Mouse (Mus musculus) adrenal gland (tissue): ENCODE data around the gene Mrpl55.

Experiments
- intact Hi-C: fragments of 180-260 bp; cut with DNase I; formaldehyde crosslinking; loops from one replicate; pipeline ENCODE4 v1.15.1; 2025

Gene Mrpl55

DNA sequence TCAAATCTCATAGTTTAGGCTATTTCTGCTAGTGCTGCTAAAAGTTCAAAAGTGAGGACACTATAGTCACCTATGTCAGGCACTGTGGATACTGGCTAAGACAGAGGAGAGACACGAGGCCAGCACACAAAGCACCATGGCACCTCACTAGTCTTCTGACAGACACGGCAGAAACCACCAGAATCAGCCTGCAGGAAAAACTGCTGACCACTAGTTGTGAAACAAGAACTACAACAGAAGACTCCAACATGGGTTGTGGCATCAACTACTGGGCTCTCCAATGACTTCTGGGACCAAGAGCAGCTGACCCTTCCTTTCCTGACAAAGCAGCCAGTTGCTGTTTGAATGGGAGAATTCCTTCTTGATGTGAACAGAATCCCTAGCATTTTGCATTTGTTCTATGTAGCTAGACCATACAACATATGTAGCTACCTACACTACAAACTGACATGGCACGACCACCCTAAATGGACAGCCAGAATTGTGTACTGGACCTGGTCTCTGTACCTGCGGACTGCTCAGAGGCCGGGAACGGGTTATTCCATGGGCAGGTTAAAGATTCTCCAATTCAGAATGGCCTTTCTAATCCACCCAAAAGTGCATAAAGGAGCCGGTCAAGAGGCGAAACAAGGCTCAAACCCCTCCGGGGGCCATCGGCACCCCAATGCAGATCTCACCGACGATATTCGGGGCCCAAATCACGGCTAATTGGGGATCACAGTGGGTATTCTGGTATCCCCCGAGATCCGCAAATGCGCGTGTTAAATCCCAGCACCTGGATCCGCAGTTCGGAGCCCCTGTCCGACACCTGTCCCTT, 24.7 kb downstream of the Mrpl55 start:
- intact Hi-C loops, result no loop called here

DNA sequence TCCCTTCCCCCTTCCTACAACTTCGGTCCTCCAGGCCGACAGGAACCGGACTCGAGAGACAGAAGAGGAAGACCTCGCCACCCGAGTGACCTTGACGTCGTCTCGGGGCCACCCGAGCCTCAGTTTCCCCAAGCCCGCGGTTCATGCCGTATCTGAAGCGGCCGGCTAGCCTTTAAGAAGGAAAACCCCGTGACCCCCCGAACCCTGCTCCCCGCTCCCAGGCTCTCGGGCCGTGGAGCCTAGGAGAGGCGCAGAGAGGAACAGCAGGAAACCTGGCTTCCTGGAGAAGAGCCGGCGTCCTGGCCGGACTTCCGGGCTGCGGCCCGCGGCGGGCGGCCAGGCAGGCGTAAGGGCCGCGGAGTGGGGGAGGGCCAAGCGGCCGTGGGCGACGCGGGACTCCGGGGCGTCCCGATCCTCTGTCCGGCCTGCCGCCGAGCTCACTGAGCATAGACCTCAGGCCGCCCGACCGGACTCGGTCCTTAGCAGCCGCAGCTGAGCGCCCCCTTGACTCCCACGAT, 25.4 kb downstream of the Mrpl55 start:
- intact Hi-C loops, result no loop called here

DNA sequence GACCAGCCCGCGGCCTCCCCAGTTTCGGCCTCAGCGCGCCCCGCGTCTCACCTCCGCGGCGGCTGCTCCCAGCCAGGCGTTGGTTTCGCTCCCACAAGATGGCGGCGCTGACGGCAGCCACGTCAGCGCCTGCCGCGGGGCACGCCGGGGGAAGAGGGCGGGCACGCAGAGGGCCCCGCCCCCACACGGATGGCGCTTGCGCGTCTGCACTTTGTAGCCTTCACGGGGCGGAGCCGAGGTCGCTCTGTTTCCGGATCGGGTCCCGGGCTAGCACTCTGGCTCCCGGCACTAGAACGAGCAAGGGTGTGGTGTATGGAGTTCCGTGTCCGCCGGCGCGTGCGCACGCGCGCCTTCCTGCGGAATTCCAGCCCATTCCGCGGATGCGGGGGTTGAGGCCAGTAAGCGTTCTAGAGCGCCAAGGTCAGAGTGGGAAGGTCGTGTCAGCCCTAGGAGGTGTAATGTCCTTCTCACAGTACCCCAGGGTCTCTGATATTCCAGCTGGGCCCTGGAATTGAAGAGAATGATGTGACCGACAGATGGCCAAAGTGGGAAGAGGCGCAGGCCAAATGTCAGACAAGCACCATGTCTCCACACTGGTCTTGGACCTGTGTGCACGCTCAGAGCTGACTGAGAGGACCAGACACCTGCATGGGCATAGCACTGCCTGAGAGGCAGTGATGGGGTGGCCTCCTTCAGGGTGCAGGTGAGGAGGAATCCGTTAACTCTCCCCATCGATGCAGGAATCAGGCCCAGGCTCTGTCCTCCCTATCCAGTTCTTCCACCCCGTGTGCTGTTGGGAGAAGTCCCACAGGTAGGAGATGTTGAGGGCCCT, 26.1 kb downstream of the Mrpl55 start, which contains the start of gene Arf1:
Gene Arf1 (minus strand): TSS at position 149 of the 832 bp plus-strand sequence.
- intact Hi-C loops, result no loop called here

DNA sequence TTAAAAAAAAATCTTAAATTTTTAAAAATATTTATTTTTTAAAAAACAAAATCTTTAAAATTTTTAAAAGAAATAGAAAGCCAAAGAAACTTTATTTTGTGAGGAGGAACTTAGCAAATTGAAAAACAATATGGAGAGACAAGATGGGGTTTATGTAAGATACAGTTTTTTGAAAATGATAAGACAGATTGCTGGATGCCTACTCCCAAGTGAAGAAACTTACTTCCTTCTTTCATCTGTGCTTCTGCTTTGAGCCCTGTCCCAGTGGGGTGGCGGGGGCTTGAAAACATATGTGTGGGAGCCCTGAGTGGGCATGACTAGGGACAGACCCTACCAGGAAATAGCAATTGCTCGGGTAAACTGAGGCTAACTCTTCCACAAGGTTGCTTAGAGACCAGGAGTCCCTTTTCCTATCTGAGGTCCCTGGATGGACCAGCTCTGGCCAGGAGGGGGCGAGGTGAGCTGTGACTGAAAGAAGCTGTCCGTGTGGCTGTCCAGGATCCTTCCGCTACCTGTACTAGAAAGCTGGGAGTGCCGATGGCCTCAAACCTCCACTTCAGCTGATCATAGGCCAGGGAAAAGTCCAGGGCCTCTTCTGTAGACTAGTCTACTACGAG, 28.0 kb downstream of the Mrpl55 start:
- intact Hi-C loops, result no loop called here

DNA sequence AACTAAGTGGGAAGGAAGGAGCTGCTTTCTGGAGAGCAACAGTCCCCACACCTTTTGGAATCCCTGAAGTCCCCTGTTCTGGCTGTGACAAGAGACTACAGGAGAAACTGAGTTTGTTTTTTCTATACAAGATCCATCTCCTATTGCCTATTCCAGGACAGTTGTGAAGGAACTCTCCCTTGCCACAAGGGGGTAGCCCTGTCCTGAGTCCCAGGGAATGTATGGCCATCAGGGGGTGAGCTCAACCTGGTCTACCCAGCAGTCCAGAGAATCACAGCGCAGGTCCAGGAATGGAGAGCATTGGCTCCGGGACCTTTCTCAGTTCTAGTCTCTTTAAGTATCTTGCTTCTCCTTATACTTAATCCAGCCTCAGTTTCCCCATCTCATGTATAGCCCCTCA, 30.5 kb downstream of the Mrpl55 start:
- intact Hi-C loops, result no loop called here

DNA sequence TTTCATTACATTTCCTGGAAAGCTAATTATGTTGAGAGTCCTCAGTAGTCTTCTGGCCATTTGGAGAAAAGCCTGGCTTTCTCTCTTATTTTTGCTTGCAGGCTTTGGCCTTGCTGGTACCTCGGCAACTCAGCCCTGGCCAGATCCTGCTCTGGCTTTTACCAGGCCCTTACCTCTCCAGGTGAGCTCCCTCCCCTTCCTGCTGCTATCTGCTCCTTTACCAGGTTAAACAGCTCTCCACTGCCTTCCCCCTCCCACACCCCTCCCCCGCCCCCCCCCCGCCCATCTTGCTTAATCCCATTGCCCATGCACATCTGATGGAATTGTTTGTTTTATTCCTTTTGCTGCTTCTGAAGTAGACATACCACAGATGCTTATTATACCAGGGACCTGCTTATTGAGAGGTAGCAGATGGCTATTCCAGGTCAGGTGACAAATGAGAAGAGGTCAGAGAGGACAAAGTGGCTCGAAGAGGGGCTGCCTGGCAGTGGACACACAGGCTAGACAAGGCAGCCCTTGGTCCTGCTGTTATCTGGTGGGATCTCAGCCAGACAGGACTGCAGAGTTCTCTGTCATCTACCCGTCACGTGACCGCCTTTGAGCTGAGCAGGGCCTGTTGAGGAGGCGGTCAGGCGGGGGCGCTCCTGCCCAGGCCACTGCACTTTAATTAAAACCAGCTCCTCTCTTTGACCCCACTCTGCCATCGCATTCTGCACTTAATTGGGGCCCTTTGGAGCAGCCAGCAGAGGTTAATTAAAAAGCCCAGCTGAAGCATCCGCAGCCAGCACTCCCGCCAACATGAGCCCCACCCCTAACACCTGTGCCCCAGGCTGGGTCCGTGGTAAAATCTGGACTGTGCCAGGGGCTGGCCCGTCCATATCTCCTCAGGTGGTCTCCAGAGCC, 36.5 kb downstream of the Mrpl55 start:
- intact Hi-C loops, result loop anchor here (2.0 to 5.0 kb wide), 2 partner anchors 54 to 249 kb away; no protein-coding TSS in a partner anchor

DNA sequence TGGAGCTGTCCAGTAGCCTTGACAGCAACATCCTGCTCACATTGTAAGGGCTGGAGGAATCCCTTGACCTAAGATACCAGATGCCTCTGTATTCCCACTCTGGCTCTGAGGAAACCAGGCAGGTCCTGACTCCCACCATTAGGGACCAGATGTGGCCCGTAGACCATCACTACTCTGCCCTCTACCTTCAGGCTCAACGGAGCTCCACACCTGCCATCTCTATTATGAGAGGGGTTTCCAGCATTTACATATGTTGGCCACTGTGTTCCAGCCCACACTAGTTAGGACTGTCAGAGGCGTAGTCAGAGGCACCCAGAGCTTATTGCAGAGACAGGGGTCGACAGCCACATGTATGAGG, 37.1 kb downstream of the Mrpl55 start:
- intact Hi-C loops, result loop anchor here (2.0 to 5.0 kb wide), 2 partner anchors 53 to 248 kb away; no protein-coding TSS in a partner anchor

DNA sequence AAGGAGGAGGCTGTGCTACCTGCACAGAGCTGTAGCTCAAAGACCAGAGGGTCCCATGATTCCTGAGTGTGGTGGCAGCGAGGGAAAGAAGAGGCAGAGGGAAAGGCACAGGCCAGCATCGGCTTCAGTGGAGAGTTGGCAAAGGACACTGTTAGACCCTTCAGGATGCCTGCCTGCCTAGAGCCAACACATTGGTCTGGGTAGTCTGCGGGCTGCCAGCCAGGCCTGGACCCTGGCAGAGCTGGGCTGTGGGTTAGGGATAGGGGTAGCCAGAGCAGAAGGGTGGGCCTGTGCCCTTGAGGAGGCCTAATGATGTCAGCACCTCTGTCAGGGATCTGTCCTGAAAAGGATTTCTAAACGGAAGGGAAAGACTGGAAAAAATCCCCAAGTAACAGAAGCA, 37.5 kb downstream of the Mrpl55 start:
- intact Hi-C loops, result loop anchor here (2.0 to 5.0 kb wide), 2 partner anchors 53 to 248 kb away; no protein-coding TSS in a partner anchor

DNA sequence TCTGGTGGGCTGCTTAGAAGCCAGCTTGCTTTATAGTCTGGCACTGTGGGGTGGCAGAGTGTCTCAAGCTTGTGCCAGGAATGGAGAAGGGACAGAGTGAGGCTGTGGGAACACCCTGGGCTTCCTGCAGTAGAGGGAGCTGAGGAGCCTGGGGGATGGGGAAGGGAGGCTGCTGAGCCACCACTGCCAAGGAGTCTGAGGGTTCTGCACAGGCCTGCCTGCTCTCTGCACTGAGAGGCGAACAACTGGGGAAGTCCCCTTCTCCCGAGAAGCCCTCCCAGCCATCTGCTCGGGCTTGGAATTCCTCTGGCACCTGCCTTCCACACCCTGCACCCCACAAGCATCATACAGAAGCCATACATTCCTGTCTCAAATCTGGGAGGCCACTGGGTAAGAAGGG, 39.6 kb downstream of the Mrpl55 start:
- intact Hi-C loops, result no loop called here

DNA sequence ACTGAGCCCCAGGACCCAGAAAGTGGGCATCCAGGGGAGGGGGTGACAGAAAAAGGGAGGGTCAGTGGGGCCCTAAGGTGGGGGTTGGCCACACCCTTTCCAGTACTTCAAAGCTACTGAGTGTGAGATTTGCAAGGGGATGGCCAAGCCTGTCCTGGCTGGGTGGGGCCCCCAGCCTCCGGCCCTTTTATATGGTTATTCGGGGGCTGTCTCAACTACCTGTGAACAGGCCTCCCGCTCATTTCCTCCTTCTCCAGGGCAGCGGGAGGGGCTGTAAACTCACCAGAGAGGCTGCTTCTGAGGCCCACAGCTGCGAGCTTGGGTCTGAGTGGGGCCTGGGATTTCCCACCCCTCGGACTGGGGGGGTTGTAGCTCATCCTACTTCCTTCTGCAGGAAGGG, 41.6 kb downstream of the Mrpl55 start:
- intact Hi-C loops, result no loop called here

DNA sequence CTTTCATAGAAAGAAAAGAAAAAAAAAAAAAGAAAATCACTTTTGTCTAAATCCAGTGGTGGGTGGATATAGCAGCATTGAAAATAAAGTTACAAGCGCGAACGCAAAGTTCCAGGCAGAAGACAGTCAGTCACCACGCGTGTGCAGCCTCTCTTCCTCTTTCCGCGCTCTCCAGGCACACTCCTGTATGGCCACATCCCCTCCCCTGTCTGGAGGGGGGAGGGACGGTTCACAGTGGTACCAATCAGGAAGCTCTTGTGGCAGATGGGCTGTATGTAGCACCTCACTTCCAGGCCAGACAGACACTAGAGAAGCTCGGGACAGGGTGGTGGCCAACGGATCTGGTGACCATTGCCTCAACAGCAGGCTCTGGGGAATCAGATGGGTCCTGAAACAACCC, 45.8 kb downstream of the Mrpl55 start:
- intact Hi-C loops, result no loop called here
